Mouse (Mus musculus): ENCODE results near the gene Gm10721.
"Not testable (repeated sequence)": the region's sequence is repeated elsewhere in the genome, so short reads cannot be mapped to it uniquely, and the experiment has no call there.

The Gm10721 gene

GRCm38 (mm10) chr9:3024912-3025467 lies 12.1 kb downstream of the Gm10721 start, which contains the start of gene Gm10717:
Gene Gm10717, plus strand, starts transcription at chr9:3025417.
- not testable (repeated sequence) for DNase-seq (ENCODE audit: low read depth, low spot score)

DNA sequence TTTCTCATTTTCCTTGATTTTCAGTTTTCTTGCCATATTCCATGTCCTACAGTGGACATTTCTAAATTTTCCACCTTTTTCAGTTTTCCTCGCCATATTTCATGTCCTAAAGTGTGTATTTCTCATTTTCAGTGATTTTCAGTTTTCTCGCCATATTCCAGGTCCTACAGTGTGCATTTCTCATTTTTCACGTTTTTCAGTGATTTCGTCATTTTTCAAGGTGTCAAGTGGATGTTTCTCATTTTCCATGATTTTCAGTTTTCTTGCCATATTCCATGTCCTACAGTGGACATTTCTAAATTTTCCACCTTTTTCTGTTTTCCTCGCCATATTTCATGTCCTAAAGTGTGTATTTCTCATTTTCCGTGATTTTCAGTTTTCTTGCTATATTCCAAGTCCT lies 12.7 kb downstream of the Gm10721 start:
- not testable (repeated sequence) for DNase-seq (ENCODE audit: low read depth, low spot score)

DNA sequence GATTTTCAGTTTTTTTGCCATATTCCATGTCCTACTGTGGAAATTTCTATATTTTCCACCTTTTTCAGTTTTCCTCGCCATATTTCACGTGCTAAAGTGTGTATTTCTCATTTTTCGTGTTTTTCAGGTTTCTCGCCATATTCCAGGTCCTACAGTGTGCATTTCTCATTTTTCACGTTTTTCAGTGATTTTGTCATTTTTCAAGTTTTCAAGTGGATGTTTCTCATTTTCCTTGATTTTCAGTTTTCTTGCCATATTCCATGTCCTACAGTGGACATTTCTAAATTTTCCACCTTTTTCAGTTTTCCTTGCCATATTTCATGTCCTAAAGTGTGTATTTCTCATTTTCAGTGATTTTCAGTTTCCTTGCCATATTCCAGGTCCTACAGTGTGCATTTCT lies 13.2 kb downstream of the Gm10721 start:
- DNase-seq (ENCODE audit: low read depth, low spot score): not testable (repeated sequence)

DNA sequence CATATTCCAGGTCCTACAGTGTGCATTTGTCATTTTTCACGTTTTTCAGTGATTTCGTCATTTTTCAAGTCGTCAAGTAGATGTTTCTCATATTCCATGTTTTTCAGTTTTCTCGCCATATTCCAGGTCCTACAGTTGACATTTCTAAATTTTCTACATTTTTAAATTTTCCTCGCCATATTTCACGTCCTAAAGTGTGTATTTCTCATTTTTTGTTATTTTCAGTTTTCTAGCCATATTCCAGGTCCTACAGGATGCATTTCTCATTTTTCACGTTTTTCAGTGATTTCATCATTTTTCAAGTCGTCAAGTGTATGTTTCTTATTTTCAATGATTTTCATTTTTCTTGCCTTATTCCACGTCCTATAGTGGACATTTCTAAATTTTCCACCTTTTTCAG lies 13.8 kb downstream of the Gm10721 start:
- DNase-seq (ENCODE audit: low read depth, low spot score): not testable (repeated sequence)

GRCm38 (mm10) chr9:3027200-3027599 lies 14.3 kb downstream of the Gm10721 start:
- peak; percentile 31 for DNase-seq (ENCODE audit: low read depth, low spot score)

GRCm38 (mm10) chr9:3029276-3030000 lies 16.5 kb downstream of the Gm10721 start:
- DNase-seq (ENCODE audit: low read depth, low spot score): not testable (repeated sequence)

- DNase-seq (ENCODE audit: low read depth, low spot score): peak; percentile 82
Measured at GRCm38 (mm10) chr9:3030677-3031318, 17.9 kb downstream of the Gm10721 start.

DNA sequence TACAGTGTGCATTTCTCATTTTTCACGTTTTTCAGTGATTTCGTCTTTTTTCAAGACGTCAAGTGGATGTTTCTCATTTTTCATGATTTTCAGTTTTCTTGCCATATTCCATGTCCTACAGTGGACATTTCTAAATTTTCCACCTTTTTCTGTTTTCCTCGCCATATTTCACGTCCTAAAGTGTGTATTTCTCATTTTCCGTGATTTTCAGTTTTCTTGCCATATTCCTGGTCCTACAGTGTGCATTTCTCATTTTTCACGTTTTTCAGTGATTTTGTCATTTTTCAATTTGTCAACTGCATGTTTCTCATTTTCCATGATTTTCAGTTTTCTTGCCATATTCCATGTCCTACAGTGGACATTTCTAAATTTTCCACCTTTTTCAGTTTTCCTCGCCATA lies 21.4 kb downstream of the Gm10721 start, which contains the start of gene Gm17535:
Gm17535 (plus strand) TSS at position 301 of the 400 bp plus-strand sequence.
- DNase-seq (ENCODE audit: low read depth, low spot score): not testable (repeated sequence)

DNA sequence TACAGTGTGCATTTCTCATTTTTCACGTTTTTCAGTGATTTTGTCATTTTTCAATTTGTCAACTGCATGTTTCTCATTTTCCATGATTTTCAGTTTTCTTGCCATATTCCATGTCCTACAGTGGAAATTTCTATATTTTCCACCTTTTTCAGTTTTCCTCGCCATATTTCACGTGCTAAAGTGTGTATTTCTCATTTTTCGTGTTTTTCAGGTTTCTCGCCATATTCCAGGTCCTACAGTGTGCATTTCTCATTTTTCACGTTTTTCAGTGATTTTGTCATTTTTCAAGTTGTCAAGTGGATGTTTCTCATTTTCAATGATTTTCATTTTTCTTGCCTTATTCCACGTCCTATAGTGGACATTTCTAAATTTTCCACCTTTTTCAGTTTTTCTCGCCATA lies 23.6 kb downstream of the Gm10721 start, which contains the start of gene Gm10715:
Gm10715 (plus strand) TSS at position 301 of the 400 bp plus-strand sequence.
- not testable (repeated sequence) for DNase-seq (ENCODE audit: low read depth, low spot score)

DNA sequence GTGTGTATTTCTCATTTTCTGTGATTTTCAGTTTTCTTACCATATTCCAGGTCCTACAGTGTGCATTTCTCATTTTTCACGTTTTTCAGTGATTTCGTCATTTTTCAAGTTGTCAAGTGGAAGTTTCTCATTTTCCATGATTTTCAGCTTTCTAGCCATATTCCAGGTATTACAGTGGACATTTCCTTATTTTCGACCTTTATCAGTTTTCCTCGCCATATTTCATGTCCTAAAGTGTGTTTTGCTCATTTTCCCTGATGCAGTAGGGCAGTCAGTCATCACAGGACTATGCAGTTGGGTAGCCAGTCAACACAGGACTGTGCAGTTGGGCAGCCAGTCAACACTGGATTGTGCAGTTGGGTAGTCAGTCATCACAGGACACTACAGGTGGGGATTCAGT lies 25.2 kb downstream of the Gm10721 start:
- peak; percentile 5 for DNase-seq (ENCODE audit: low read depth, low spot score)
